Mouse (Mus musculus) embryo, embryonic 11 days (tissue): Measurements from ENCODE around the gene Xrra1.
A peak's percentile ranks its signal among the peaks of the same experiment; 100 is the strongest.
"Not testable (repeated sequence)": the region's sequence is repeated elsewhere in the genome, so short reads cannot be mapped to it uniquely, and the experiment has no call there.

Experiments
- DNase-seq: peaks from one replicate; pipeline ENCODE4 v3.0.0-alpha.2; 2015

Xrra1 gene

DNA sequence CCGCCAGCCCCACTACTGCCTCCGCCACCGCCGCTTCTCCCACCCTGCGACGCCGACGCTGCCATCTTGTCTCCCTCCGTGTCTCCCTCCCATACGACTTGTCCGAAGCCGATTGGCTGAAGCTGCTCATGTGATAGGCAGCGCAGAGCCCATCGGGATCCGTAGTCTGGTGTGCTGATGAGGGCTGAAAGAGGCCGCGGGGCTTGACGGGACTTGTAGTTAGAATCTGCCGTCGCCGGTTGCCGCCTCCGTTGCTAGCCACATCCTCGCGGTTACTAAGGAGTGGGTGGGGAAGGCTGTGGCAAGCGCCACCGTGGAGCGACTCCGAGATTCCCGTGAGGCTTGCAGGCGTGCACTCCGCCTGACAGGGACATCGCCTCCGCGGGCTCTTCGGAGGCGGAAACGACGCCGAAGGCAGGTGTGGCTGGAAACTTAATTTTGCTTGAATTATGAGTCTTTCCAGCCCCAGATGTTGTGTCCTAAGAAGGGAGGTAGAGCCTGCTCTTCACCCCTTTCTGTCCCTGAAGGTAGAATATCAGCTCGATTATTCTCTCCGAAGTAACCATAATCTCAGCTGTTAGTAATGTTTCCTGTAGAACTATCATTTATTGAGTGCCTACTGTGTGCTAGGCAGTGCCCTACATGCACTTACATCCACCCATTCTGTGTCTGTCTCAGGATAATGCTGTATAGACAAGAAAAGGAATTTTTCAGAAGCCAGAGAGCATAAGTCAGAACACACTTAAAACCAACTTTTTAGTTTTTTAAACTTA lies at the start of gene Xrra1:
Gene Xrra1 (plus strand): TSS at position 304 of the 773 bp plus-strand sequence.
- peak; percentile 99 for DNase-seq

DNA sequence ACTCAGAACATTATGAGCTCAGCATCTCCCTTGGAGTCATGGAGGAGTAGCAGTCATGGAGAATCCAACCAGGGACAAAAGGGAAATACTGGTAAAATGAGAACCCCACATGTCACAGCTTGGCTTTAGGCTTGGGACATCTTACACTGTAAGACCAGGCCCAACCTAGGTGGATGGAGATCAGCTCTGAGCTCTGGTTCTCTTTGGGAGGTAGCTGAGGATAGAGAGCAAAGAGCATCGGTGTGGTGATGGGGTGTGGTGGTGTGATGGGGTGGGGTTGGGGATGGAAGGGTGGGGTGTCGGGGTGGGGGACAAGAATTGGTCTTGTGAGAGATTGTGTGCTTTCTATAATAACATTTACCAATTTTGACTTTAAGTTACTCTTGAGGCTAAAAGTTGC lies 48.1 kb upstream of the Xrra1 start:
- DNase-seq: no peak

DNA sequence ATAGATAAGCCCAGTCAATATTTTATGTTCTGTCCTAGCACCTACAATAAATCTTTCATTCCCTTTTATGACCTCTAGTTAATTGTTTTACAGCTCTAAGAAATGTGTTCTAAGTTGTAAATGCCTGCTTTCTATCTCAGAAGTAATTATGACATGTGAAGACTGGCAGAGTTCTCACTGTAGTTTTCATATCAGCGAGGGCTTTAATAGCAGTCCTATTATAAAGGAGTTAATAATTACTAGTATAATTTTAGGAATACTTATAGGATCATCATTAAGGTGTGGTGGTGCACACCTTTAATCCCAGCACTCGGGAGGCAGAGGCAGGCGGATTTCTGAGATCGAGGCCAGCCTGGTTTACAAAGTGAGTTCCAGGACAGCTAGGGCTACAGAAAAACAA lies 47.3 kb upstream of the Xrra1 start:
- no peak for DNase-seq

DNA sequence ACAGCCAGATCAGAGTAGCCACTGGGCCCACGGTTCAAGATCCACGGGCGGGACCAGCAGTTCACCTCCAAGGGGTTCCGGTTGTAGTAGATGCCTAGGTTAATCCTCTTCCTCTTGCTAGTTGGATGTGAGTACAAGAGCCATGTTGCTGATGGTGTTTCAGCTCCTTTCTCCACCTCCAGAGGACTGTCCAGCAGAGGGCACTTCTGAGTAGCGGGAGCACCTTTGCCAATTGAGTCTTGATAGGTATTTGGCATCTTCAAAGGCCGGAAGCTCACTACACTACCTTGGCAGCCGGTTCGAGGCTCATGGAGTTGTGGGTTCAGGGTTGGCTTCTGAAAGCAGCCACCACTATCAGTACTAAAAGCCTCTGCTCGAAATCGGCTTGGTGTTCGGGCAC lies 45.5 kb upstream of the Xrra1 start:
- DNase-seq: no peak

DNA sequence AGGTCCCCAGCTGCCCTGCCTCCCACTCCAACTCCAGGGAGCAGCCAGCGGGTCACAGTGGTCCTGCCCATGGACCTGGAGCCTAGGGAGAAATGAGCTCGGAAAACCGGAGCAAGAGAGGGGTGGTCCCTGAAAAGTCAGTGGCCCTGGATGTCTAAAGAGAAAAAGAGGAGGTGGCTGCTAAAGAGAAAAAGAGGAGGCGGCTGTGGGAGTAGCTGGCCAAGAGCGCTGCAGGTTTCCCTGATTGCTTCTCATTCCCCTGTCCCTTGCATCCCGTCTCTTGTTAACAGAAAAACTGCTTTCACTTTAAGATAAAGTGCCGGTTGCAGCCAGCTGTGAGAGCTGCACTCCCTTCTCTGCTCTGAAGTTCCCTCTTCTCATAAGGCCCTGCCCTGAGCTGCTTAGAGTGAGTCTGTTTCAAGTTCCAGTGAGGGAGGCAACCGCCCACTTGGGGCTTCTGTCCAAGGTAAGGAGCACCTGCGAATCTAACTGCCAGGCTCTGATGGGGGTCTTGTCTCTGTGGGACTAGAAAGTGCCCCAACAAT lies 40.7 kb upstream of the Xrra1 start:
- not testable (repeated sequence) for DNase-seq

DNA sequence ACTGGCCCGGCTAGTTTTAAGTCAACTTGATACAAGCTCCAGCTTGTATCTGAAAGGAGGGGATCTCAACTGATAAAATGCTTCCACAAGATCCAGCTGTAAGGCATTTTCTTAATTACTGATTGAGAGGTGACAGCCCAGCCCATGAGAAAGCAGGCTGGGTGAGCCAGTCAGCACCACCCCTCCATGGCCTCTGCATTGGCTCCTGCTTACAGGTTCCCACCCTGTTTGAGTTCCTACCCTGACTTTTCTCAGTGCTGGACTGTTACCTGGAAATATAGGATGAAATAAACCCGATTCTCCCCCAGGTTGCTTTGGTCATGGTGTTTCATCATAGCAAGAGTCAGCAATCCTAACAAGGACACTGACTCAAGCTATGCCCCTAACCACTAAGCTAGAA lies 37.0 kb upstream of the Xrra1 start:
- no peak for DNase-seq

DNA sequence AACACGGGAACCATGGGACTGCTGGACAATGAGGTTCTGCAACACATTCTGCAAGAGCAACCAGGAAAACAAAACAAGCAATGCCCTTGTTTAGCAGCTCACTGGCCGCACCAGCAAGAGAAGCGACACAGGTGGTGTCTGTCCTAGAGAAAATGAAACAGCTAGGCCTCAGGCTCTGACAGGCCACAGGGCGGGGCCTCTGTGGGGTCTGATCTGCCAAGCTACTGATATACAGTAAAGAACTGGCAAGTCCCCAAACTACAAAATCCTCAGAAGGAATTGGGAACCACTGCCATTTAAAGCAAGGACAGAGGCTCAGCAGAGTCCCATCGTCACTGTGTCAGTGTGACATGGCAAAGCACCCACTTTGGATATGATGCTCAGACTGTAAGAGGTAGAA lies 36.5 kb upstream of the Xrra1 start:
- DNase-seq: no peak

DNA sequence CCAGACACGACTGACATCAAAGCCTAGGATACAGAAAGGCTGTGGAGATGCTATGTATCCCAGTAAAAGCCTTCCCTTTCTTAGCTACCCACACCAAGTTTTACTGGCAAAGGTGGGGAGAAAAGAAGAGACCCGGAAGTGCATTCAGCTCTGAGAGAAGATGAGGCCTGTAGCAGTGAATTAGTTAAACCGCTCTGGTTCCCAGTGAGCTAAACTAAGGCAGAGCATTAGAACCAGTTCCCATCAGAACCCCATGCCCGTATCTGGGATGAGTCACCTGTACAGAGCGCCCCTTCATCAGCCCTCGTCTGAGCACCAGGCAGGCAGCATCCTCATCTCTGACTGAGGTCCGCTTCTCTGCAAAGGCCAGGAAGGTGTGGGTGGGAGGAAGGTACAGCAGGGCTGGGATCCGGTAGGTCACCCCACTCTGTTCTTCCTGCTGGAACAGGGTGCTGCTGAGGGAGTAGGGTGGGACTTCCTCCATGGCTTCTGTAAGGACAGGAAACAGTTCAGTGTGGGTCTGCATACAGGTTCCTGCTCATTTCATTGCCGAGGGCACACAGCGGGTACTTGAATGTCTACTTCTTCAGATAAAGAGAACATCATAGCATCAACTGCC lies 35.8 kb upstream of the Xrra1 start:
- DNase-seq: no peak

DNA sequence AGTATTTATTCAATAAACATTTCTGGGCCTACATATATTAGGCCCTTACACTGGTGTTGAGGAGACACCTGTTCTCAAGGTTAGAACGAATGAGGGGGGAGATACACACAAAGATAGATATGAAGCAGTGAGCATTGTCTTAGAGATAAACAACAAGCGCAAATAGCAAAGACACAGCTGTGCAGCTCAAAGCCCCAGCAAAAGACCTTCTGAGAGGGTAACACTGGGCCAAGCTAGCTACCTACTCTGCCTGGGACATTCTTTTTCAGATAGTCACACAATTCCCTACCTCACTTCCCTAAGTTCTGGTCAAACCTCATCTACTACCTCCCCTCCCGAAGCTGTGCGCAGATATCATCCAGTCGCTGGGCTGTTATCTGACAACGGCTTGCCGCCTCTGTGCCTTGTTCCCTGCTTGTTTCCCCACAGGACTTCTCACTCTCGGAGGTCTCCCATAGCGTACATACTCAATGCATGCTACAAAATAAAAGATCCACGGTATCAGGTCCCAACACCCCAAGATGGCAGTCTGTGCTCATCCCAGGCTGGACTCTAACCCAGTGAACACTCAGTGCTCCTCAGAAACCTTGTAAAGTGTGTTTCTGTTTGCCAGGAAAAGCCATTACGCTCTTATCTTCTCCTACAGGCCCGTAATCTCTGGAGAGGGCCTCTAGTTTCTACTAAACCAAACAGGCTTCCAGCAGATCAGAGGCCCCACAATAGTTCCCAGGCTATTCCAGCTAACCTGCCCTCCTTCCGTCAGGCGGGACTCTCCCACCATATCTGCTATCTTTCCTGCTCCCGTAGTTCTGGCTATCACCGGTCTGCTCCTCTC lies 34.0 kb upstream of the Xrra1 start:
- no peak for DNase-seq

DNA sequence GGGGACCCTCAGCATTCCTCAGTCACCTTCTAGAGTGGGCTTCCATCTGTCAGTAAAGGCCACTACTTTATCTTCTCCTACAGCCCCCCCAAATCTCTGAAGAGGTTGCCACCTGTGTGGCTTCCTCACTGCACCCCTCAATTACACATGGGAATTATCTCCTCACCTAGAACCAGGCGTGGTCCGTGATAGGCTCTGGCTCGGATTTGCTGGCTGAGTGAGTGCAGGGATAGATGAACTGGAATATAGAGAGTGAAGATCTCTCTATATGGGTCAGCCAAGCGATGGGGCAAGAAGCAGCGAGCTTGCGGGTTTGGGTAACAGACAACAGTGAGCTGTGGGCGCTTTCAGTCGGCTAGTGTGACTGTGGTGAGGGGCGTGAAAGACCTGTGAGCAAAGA lies 33.4 kb upstream of the Xrra1 start:
- DNase-seq: no peak

DNA sequence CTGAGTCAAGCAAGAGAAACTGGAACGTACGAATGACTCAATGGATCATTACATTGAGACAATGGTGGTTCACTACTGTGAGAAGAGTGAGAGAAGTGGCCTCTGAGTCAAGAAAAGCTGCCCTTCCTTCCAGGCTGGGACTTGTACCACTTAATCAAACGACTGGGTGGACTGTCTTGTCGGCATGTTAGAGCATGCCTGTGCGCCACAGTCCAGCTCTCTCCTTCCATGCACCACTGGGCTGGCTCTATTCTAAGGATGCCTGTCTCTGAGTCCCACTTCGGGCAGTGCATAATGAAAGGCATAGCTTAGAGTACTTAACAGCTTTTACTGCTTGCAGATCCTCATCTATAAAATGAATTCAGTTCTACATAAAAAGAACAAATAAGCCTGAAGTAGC lies 32.8 kb upstream of the Xrra1 start:
- no peak for DNase-seq

DNA sequence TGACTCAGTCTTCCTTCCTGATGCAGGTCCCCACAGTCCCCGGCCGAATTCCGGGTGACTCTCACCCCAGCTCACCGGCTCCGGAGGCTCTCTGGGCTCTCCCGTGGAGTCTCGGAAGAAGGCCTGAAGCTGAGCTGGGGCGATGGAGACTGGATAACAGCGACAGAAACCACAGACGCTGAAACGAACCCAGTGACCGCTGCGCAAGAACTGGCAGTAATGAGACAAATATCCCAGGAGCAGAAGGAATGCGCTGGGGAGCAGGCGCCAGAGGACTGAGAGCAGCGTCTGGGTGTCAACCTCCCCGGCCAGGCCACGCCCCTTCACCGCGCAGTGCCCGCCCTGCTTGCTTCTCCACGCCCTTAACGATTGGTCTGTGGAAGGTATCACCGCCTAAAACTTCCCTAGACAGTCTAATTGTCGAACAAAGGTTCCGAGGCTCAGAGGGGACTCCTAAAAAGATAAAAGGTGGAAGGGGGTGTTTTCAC lies 30.8 kb upstream of the Xrra1 start, which contains the start of gene Neu3:
Gene Neu3 (minus strand): TSS at position 335 of the 488 bp plus-strand sequence.
- DNase-seq: peak; percentile 93

DNA sequence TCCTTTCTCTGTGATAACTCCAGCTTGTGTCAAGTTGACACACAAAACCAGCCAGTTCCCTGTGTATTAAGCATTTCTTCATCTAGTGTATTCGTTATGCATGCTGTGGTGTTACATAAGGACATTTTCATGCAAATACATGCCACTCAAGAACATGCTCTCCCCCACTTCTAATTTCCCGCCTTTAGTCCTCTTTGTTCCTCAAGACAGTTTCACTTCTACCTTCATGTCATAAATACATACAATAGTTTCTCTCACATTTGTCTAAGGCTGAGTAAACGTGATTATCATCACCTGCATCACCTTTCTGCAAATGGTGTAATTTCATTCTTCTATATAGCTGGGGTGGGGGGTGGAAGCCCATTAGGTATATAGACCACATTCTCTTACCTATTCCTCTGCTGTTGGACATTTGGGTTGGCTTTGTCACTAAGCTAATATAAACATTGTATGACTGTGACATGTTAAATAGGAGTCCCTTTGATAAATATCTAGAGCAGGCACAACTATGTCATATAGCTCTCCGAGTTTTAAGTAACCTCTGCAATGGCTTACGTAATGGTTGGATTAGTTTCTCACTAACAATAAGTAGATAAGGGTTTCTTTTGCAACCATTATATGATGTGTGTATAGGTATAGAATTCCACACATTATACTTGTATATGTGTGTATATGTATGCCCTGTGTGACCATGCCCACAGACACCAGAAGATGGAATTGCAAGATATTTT lies 25.6 kb upstream of the Xrra1 start:
- no peak for DNase-seq

DNA sequence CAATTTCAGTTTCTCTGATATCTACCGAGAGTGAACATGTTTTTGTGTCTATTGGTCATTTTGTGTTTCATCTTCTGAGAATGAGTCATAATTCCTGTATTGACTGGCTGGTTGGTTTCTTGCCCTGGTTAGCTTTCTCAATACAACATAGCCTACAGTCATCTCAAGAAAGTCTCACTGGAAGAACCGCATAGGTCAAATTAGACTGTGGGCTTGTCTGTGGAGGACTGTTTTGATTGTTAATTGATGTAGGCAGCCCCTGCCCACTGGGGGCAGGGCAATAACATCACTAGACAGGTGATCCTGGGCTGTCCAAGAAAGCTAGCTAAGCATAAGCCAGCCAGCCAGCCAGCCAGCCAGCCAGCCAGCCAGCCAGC lies 25.1 kb upstream of the Xrra1 start:
- no peak for DNase-seq

DNA sequence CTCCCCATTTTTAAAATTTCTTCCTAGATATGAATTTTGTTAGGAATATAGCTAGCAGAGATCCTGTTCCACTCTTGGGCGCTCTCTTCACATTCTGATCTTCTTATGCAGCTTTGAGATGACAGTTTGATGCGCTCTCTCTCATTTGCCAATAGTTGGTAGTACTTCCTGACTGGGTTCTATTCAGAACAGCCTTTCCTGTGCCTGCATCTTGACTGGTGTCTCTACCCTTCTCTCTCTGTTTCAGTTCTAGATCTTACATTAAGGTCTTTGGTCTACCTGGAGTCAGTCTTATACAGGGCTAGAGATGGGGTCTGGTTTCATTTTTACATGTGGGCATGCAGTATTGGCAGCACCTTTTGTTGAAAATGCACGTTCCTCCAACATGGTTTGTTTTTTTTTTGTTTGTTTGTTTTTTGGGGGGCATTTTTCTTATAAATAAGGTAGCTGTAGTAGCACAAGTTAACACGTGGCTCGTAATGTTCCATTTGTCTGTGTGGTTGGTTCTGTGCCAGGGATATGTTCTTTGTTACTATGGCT lies 24.5 kb upstream of the Xrra1 start:
- DNase-seq: no peak

DNA sequence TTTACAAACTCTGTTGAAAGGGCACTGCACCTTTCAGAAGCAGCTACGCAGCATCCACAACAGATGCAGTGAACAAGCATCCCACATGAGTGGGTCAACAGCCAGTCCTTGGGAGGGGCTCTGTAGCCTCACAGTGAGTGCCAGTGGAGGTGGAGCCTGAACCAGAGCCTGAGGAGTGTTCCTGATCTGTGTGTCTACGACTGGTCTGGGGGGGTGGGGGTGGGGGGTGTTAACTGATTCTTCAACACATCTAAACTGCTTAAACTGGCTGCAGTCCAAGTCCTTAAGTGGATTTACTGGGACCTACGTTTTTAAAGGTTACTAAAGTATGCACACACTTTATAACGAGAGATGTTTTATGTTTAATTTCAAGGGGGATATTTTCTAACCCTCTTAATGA lies 22.1 kb upstream of the Xrra1 start:
- no peak for DNase-seq

DNA sequence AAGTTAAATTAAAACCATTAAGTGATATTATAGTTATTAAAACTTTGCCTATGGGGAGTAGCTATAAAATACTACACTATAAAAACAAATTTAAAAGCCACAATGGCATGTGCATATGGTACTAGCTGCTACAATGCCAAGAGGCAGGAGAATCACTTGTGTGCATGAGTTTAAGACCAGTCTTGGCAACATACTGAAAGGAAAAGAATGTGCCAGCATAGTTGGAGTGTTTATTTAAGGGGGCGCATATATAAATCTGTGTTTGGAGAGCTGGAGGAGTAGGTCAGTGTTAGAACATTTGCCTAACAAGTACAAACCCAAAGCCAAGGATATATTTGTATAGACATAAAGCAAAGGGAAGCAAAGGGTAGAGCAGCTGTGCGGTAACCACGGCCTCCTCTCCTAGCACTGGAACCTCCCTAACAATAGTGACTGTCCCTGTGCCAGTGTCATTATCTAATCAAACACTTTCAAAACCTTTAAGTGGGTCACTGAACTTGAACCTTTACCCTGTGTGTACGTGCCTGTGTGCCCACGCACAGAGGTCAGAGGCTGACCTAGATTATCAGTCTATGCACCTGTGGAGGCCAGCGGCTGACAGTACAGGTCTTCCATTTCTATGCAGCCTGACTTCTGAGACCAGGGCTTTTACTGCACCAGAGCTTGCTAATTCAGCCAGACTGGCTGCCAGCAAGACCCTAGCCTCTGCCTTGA lies 21.4 kb upstream of the Xrra1 start:
- DNase-seq: no peak

DNA sequence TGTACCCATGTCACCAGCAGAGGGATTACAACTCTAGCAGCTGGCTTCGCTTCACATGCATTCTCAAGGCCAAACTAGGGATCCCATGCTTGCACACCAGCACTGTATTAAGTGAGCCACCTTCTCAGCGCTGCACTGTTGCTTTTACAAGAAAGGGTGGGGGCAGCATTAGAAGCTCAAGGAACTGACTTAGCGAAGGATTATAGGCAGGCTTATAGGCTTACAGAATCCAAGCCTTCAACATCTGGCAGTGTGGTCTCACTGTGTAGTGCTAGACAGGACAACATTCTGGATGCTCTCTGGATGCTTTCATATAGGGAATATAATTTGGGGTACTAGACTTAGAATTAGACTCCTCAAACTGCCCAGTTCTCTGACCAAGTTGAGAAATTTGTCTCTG lies 20.7 kb upstream of the Xrra1 start:
- no peak for DNase-seq

DNA sequence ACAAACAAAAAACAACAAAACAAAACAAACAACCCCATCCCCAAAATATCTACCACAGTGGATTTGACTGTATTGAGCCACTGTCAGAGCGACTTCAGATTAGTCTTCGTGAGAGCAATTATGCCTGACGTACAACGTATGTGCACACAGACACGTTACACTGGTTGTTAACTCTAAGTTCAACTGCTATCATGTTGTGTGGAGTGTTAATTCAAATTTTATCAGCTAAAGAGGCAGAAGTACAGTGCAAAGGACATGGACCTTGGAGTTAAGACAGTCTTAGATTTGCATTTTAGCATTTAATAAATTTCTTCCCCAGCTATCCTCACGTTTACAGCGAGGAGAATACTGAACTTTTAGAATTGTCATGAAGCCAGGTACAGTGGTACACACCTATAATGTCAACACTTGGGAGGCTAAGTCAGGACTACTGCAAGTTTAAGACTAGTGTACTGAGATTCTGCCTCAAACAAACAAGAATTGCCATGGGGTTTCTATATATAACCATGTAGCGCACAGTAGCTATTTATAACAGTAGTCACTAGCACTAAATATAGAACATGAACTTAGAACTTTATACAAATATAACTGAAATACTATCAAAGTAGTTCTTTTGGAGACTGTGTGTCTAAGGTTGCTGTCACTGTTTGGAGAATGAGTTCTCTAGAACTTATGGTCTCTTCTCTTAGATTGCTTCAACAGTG lies 13.2 kb upstream of the Xrra1 start:
- no peak for DNase-seq

DNA sequence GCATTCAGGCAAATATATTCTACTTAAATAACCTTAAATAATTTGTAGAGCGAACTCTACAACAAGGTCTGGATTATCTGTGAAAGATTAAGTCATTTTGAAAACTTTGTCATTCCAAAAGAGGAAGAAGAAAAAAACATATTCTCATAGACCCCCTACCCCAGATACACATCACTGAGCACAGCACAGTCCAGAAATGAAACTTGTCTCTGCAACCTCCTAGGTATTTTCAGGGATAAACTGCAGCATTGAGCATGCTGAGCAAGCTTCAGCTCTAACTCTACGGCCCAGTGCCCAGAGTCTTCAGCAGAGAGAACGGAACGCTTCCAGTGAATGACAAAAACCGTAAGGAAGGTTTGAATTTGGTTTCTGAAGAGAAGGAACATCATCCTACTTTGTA lies 8.4 kb upstream of the Xrra1 start:
- no peak for DNase-seq

DNA sequence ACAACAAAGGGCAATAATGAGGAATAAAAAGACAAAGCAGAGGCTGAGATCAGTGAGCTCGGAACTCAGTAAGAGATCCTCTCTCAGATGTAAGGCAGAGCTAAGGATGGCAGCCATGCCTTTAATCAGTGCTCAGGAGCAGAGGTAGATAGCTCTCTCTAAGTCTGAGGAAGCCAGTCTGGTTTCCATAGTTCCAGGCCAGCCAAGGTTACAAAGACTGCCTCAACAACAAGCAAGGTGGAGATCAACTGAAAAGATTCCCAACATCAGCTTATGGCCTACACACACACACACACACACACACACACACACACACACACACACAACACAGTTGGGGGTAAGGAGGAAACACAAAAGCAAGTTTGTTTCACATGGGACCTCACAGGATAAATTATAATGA lies 7.8 kb upstream of the Xrra1 start:
- DNase-seq: no peak
